Mouse (Mus musculus): Measurements from ENCODE around the gene Scn1b.
A peak's percentile ranks its signal among the peaks of the same experiment; 100 is the strongest.

Gene Scn1b

DNA sequence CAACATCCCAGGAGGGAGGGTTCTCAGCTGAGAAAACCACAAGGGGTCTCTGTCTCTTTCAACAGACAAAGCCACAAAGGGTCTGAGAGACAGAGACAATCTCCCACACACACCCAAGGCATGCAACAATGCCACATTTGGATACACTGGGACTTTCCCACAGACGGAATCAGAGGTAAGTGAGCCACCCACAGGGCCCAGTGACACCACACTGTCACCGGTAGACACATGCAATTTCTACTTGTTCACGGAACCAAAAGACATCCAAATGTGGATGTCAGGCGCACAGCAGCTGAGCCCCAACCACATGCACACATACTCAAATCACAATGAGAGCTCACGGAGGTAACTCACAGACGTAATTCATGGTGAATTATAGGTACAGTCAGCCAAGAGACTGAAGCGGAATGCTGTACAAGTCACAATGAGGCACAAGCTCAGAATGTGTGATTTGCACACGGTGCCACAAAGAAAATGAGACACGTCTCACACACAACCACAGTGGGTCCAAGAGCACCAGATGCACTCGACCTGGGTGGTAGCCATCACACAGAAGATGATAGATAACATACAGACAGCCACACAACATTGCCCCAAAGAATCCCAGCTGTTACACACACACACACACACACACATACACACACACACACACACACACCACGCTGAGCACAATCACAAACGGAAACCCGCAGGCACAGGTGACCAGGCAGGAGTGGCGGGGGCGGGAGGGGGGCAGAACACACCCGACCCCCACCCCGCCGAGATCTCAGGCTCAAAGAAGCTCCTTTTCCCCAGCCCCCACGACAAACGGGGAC, 23.2 kb upstream of the Scn1b start:
- peak in 1 of 2 experiments; percentile 70 for DNase-seq (ENCODE audit: inconsistent age in 2 of 2, low spot score in 1 of 2)

DNA sequence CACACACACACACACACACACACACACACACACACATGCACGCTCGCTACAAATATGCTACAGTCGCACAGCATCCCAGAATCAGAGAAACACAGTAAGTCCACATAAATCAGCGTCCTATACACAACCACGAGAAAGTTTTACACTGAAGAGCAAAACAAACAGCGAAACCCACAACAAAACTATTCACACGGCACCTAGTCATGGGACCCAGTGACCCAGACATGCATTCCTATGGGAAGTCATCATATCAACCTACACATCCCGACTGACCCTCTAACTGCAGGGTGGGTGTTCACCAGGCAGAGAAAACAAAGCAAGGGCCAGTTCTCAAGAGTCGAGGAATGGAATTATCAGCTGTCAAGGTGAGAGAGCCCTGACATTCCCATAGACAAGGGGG, 22.5 kb upstream of the Scn1b start:
- peak in 1 of 2 experiments; percentile 35 for DNase-seq (ENCODE audit: inconsistent age in 2 of 2, low spot score in 1 of 2)

DNA sequence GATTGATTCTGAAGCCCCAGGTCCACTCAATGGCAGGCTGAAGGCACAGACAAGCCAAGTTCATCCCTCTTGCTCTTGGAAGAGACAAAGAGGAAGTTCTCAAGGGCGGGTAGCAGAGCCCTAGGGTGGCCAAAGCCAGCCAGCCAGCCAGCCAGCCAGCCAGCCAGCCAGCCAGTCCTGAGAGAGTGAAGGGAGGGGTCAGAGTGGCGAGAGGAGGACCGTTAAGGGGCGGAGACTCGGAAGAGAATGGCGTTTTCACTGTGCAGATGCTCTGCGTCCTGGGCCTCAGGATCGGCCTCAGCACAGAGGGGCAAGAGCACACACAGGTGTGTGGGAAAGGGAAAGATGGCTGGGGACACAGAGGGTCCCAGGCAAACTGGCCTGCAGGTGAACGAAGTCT, 22.0 kb upstream of the Scn1b start:
- DNase-seq (ENCODE audit: inconsistent age in 2 of 2, low spot score in 1 of 2): peak; percentile 68 to 85

DNA sequence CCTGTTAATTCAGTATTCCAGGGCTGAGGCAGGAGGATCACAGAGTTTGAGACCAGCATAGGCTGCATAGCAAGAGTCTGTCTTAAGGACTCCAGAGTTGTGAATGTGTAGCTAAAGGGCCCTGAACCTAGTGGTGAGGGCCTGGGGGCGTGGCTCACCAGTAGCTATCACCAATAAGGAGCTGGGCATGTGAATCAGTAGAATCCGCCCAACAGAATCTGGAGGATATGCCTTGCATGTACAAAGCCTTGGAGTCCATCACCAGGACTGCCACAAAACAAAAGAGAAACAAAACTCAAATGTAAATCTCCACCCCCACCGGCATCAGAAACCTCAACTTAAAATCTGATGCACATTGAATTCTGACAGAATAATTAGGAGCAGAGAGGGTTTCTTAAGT, 21.3 kb upstream of the Scn1b start:
- peak; percentile 25 to 71 for DNase-seq (ENCODE audit: inconsistent age in 2 of 2, low spot score in 1 of 2)

DNA sequence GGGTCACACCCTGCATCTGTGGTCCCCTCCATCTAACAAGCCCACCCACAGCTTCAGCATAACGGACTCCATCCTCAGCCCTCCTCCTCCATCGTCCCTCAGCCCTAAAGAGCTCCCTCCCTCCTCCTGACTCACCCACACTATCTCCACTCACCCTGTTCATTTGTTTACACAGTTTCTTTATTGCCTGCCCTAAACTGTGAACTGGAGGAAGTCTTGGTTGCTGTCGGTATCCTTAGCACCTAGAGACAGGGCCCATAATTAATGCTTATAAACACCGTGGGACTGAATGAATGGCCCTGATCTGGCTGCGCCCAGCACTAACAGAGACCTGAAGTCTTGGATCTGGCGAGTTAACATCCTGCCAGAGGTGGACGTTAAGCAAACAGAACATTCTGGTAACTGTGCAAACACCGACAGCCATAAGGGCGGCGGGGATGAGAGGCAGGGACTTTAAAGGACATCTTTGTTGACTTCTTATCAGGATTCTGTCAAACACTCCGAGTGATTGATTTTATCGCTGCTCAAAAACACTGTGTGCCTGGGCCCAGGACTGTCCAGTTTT, 18.9 kb upstream of the Scn1b start:
- DNase-seq (ENCODE audit: inconsistent age in 2 of 2, low spot score in 1 of 2): no peak

DNA sequence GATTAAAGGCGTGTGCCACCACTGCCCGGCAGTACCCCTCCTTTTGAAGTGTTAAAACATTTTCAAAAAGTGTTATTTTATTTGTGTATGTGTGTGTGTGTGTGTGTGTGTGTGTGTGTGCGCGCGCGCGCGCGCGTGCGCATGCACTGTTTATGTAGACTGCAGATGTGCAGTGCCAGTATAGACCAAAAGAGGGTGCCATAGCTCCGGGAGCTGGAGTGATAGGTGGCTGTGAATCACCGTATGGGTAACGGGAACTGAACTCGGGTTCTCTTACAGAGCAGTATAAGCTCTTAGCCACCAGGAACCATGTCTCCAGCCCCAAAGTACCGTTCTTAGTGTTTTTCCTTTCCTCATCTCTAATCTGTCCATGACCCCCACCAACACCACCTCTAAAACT, 18.1 kb upstream of the Scn1b start:
- no peak for DNase-seq (ENCODE audit: inconsistent age in 2 of 2, low spot score in 1 of 2)

DNA sequence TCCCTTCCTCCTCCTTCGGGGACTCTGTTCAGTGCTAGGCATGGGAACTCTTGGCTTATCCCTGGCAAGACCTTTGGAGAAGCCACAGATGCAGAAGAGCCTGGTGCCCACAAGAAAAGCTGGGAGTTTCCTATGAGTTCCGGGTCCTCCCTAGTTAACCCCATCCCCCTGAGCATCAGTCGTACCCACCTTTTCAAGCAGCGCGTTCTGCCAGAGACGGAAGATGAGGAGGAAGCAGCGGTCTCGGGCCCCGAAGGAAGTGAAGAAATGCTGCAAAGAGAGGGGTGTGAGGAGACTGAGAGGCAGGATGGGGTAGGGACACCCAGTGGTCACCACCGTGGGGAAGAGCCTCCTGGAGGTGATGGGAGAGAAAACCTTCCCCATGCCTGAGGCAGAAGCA, 14.1 kb upstream of the Scn1b start:
- DNase-seq (ENCODE audit: inconsistent age in 2 of 2, low spot score in 1 of 2): no peak

DNA sequence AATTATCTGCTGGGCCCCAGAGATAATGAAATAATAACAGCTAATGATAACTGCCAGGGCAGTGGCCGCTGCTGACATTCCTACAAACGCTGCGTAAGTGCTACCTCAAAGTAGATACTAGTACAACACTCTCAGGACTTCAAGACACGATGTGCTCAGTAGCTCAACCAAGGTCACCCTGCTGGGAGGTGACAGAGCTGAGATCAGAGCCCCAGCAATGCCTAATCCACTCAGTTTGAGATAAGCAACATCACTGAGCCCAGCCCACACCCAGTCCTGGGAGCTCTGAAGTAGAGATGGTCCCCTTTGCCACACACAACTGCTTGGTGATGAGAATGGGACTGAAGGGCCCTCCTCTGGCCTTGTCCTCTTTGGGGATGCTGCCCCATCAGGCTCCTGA, 13.5 kb upstream of the Scn1b start:
- DNase-seq (ENCODE audit: inconsistent age in 2 of 2, low spot score in 1 of 2): no peak

DNA sequence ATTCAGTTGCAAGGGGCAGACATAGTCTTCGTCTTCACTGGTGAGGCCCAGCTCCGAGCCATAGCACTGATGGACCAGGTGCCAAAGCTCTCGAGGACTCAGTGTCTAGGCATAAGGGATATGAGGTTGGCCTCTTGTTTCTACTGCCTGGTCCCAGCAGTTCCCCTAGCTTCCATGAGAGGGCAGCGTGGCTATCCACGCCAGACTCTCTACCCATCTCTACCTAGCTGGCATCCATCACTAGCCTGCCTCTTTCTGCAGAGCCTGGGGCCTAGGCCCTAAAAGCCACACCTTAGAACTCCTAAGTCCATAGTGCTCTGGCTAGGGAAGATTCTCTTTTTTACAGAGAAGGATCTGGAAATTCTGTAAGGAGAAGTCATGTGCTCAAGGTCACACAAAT, 13.0 kb upstream of the Scn1b start:
- peak; percentile 73 to 87 for DNase-seq (ENCODE audit: inconsistent age in 2 of 2, low spot score in 1 of 2)

DNA sequence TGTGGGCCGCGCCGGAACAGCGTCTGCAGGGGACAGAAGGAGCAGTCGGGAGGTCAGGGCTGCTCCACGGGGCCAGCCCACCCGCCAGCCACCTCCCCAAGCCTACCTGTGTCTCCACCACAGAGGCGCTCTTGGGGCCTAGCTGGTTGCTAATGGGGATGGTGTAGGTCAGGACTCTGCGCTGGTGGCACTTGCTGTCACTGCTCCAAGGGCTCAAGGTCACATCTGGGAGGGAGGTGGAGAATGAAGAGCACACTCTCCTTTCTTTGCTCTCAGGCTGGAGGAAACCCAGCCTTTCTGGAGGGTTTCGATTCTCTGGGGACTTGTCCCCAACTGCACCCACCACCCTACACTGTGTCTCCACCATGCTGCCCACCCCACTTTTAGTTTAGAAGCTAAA, 8.9 kb upstream of the Scn1b start:
- DNase-seq (ENCODE audit: inconsistent age in 2 of 2, low spot score in 1 of 2): peak; percentile 70 to 73

DNA sequence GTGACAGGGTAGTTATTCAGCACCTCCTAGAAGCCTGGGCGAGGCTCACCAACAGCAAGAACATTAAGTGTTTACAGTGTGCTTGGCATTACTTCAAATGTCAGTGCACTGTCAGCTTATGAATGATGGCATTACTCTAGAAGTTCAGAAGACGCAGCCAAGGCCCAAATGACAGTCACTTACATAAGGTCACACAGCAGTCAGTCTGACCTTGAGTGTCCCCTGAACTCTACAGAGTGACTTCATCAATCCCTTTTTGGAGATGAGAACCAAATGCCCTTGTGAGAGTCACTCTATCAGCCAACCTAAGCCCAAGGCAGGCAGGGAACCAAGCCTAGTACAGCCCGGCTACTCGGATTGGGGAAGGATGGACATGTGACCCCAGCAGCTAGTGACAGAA, 5.1 kb upstream of the Scn1b start:
- DNase-seq (ENCODE audit: inconsistent age in 2 of 2, low spot score in 1 of 2): peak; percentile 72 to 82

DNA sequence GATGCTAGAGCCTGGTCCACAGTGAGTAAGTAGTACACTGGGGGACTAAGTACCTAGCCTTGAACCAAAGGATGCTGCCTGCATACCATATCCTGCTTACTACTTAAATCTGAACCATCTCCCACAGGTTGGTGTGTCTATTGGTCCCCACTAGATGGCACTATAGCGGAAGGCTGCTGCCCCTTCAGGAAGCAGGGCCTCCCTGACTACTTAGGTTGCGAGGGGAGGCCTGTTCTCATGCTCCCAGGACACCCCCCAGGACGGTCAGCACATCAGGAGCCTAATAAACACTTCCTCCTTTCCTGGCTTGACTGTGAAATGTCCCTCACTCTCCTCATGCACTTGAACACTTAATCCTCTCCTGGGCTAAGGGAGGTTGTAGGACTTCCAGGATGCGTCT, 4.0 kb upstream of the Scn1b start:
- DNase-seq (ENCODE audit: inconsistent age in 2 of 2, low spot score in 1 of 2): peak; percentile 64 to 88

DNA sequence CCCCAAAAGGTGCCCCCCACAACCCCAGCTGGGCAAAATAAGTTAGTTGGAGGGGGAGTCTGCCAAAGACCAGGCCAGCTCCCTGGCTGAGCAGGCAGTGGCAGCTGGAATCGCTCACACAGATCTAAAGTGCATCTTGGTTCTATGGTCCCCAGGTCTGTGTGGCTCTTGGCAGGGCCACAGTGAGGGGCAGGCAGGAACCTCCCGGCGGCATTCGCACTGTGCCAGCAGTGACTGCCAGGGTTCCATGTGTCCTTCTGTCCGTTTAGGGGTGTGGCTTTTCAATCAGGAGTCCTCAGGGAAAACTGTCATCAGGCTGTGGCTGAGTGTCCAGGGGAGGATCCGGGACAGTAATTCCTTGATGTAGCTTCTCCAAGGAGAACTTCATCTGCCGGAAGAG, 3.4 kb upstream of the Scn1b start:
- no peak for DNase-seq (ENCODE audit: inconsistent age in 2 of 2, low spot score in 1 of 2)

DNA sequence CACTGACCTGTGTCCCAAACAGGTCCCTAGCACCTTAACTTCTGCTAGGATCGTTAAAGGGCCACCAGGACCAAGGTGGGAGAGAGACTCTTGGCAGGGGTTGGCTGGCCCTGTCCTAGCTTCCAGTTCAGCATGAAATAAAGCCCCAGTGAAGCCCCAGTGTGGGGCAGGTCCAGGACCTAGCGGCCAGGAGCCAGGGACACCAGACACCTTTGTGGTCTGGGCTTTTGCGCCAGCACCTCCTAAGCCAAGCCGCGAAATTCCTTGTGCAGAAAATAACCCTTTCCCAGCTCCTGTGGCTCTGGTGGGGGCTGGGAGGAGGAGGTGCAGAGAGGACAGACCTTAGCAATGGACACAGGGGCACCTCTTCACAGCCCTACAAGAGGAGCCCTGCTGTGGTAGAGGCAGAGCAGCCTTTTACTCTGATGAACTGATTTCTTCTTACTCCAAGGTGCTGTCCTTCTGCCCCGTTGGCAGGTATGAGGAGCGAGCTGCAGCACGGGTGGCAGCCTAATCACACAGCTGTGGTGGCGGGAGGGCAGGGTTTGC, 1.4 kb upstream of the Scn1b start:
- no peak for DNase-seq (ENCODE audit: inconsistent age in 2 of 2, low spot score in 1 of 2)

DNA sequence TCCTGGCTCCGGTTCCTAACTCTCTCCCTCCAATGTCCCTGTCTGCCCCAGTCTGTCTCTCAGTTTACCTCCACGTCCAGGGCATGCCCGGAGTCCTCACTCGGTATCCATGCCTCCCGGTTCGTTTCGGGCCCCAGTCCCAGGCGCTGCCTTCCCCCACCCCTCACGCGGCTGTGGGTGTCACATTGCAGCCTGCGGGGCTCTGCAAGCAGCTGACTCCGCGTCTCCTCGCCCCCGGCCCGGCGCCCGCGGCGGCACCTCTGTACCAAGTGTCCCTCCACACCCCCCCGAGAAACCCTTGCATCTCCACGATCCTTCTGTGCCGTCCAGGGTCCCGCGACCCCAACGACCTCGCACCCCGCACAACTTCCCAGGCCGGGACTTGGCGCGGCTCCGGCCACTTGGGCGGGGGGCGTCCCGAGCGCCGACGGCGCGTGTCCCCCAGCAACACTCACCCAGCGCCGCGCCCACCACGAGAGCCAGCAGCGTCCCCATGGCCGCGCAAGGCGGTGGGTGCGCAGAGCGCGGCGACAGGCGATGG, 522 bp downstream of the Scn1b start:
- peak in 1 of 2 experiments; percentile 68 for DNase-seq (ENCODE audit: inconsistent age in 2 of 2, low spot score in 1 of 2)

DNA sequence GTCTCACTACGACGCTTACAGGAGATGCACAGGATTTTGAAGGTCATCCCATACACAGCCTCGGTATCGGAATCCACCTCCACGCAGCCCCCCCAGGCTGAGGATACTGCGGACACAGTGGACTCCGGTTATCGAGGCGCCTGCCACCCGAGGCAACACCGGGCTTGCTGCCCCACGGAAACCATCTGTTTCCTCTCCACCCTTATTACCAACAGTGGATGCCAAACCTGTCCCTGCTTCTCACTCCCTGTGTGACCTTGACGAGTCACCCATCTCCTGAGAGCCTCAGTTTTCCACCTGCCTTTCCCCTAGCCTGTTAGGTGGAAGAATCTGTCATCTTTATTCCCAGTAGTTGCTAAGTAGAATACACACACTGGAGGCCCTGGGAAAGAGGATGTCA, 1.7 kb downstream of the Scn1b start:
- DNase-seq (ENCODE audit: inconsistent age in 2 of 2, low spot score in 1 of 2): no peak

DNA sequence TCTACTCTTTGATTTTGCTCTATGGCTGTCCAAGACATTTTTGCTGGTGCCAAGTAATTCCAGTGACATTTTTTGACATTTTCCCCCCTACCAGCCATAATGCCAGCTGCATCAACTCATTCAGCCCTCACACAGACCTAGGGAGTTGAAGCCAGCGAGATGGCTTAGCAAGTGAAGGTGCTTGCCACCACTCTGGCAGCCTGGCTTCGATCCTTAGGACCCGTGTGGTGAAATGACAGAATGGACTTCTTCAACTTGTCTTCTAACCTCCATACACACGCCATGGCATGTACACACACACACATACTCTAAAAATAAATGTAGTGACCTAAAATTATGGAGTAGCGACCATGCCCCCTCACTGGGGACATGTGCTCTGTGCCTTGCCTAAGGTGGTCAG, 2.4 kb downstream of the Scn1b start:
- DNase-seq (ENCODE audit: inconsistent age in 2 of 2, low spot score in 1 of 2): no peak

DNA sequence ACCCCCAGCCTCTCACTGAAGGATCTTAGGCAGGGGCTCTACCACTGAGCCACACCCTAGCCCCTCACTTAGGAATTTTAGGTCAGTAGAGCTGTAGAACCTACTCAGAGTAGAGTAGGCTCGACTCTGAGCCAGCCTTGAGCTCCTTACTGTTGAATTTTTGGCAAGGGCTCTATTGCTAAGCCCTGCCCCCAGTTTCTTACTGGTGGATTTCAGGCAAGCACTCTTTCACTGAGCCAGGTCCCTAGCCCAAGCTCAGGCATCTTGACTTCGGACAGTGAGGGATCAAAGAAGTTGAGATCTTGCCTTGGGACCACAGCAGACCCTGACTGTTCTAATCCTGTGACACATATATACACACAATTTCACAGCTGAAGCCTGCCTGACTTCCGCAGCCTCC, 3.1 kb downstream of the Scn1b start:
- no peak for DNase-seq (ENCODE audit: inconsistent age in 2 of 2, low spot score in 1 of 2)

DNA sequence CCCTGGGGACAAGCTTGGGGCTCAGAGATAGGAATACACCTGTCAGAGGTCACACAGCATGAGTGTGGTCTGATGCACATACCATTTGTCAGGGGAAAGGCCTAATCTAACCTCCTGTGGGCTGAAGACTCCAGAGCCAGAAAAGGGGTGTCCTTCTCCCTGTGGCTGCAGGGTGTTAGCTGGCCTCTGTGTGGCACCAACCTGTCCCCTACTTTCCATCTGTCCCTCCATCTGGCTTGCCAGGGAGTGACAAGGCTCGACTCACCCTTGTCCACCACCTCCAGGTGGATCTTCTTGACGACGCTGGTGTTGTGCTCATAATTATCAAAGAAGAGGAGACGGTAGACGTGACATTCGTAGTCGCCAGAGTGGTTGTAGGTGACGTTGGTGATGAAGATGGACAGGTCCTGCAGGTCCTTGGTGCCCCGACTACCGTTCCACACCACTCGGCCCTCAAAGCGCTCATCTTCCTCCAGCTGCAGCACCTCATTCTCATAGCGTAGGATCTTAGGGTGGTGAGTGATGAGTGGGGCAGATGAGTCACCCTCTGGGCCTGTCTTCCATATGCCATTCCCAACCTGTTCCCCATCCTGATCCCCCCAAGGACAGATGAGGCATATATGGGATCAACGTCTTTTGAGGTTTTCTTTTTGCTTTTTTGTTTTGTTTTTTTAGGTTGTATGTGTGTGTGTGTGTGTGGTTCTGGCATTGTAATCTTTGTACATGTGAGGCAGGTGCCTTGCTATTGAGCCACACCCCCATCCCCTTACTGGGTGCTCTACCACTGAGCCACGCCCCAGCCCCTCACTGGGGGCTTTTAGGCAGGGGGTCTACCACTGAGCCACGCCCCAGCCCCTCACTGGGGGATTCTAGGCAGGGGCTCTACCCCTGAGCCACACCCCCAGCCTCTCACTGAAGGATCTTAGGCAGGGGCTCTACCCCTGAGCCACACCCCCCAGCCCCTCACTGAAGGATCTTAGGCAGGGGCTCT, 3.9 kb downstream of the Scn1b start:
- DNase-seq (ENCODE audit: inconsistent age in 2 of 2, low spot score in 1 of 2): no peak

DNA sequence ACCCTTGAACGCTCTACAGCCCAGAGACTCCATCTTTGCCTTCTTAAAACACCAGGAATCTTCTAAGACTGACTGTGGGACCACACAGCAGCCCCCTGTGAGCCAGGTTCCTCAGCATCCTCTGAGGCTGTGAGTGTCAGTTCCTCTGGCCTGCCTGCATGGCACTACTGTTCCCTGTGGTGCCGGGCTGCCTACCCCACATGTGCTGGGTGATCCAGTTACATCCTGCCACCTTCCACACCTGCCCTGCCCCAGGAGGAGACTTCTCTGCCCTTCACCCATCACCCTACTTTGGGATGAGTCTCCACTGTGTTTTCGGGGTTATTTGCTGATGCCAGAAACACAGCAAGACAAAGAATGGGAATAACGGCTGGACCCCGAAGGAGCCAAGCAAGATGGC, 7.2 kb downstream of the Scn1b start:
- DNase-seq (ENCODE audit: inconsistent age in 2 of 2, low spot score in 1 of 2): no peak

DNA sequence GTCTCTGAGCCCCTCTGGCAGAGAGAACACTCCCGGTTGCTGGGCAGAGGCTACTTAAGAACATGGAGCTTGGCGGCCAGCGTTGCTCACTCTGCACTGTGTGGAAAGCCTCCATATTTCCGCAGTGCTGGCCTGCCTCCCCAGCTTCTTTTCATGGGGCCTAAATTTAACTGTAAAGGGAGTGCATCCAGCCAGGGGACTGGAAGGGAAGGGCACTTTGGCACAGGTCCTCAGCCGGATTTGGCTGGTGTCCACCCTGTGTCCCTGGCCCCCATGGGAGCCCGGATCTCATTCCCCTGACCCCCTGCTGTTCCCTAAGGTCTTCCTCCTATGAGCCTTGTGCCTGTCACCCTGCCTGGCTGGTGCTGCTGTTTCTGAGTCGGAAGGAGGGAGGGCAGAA, 8.3 kb downstream of the Scn1b start:
- DNase-seq (ENCODE audit: inconsistent age in 2 of 2, low spot score in 1 of 2): peak in 1 of 2 experiments; percentile 28

All from adrenal gland, adult (tissue).